Mouse (Mus musculus): Measurements from ENCODE around the gene Gm2a. TPM values are rescaled to one million over a fixed set of nuclear protein-coding genes. Genes with fewer than 3 reads are reported as not detected.

Gm2a gene
- total RNA-seq, 1 experiment = 11.7 TPM

GRCm38 (mm10) chr11:55136770-55137547, 39.0 kb downstream of the Gm2a start:
- Histone ChIP-seq H3K9ac (ENCODE audit: insufficient read depth, low read depth, low read length, poor library complexity, severe bottlenecking) (no peak overlapping the region), H3K27ac (ENCODE audit: insufficient read depth, low read depth, low read length, poor library complexity, severe bottlenecking) (no peak overlapping the region; the same call in 1 of the 2 replicates), H3K9me3 (ENCODE audit: control insufficient read depth, insufficient read depth, low read depth, low read length) (no peaks in the 10 kb centered on the region), H3K36me3 (ENCODE audit: control insufficient read depth, insufficient read depth, low read length, poor library complexity, severe bottlenecking) (no peaks in the 10 kb centered on the region), H3K4me1 (ENCODE audit: control insufficient read depth in 2 of 2, insufficient read depth in 2 of 2, low read length in 2 of 2, poor library complexity in 1 of 2) (peaks cover 4 to 11% of the 10 kb centered on the region in 2 experiments; a peak in 1 of 4 replicates), H3K4me3 (ENCODE audit: insufficient read depth in 1 of 2, low read depth in 1 of 2, low read length in 2 of 2, poor library complexity in 1 of 2, severe bottlenecking in 1 of 2) (0 out of 4 replicates have a peak overlapping the region, but pooled peaks of 1 of the 2 experiments have one; percentile 11)
- in situ Hi-C loops (cut with MboI; ENCODE audit: low sequenced_read_pairs in 2 of 2, unreplicated experiment in 2 of 2) = no loop called here
- no peak for DNase-seq (ENCODE audit: low read depth, low spot score)
- TF ChIP-seq ZC3H11A (IDR thresholded peaks at IDR 0.05; ENCODE audit: borderline replicate concordance, low read depth, low read length) (no peak), HCFC1 (IDR thresholded peaks at IDR 0.05; ENCODE audit: borderline replicate concordance, insufficient read depth, low read length) (no peak), CHD2 (IDR thresholded peaks at IDR 0.05; ENCODE audit: low read depth, low read length) (no peak), MAFK (IDR thresholded peaks at IDR 0.05; ENCODE audit: insufficient read depth, low read depth, low read length) (no peak)

DNA sequence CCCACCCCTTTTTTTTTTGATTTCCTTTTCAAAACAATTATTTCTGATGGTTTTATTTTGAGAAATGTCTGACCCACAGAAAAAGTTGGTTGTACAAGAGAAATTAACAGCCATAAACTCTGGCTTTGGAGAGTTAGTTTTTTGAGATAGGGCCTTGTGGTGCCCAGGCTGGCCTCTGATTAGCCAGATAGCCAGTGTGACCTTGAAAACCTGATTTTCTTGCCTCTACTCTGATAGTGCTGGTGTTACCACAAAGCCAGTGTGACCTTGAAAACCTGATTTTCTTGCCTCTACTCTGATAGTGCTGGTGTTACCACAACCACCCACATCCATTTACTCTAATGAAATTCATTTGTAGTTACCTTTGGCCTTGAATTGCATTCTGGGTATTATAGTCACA, 39.7 kb downstream of the Gm2a start:
- Histone ChIP-seq H3K36me3 (ENCODE audit: control insufficient read depth, insufficient read depth, low read length, poor library complexity, severe bottlenecking) (no peaks in the 10 kb centered on the region), H3K9ac (ENCODE audit: insufficient read depth, low read depth, low read length, poor library complexity, severe bottlenecking) (no peak overlapping the region), H3K4me3 (ENCODE audit: insufficient read depth in 1 of 2, low read depth in 1 of 2, low read length in 2 of 2, poor library complexity in 1 of 2, severe bottlenecking in 1 of 2) (no peak overlapping the region), H3K4me1 (ENCODE audit: control insufficient read depth in 2 of 2, insufficient read depth in 2 of 2, low read length in 2 of 2, poor library complexity in 1 of 2) (peaks cover 4 to 11% of the 10 kb centered on the region in 2 experiments; a peak in 1 of 4 replicates), H3K27ac (ENCODE audit: insufficient read depth, low read depth, low read length, poor library complexity, severe bottlenecking) (no peak overlapping the region), H3K9me3 (ENCODE audit: control insufficient read depth, insufficient read depth, low read depth, low read length) (no peaks in the 10 kb centered on the region)
- no peak for TF ChIP-seq MAFK (IDR thresholded peaks at IDR 0.05; ENCODE audit: insufficient read depth, low read depth, low read length)
- TF ChIP-seq CHD2 (IDR thresholded peaks at IDR 0.05; ENCODE audit: low read depth, low read length) = no peak
- no peak for TF ChIP-seq ZC3H11A (IDR thresholded peaks at IDR 0.05; ENCODE audit: borderline replicate concordance, low read depth, low read length)
- no peak for TF ChIP-seq ZNF384 (IDR thresholded peaks at IDR 0.05; ENCODE audit: low read depth, low read length)
- TF ChIP-seq HCFC1 (IDR thresholded peaks at IDR 0.05; ENCODE audit: borderline replicate concordance, insufficient read depth, low read length) = no peak
- in situ Hi-C loops (cut with MboI; ENCODE audit: low sequenced_read_pairs in 2 of 2, unreplicated experiment in 2 of 2) = no loop called here
- DNase-seq (ENCODE audit: low read depth, low spot score) = no peak

DNA sequence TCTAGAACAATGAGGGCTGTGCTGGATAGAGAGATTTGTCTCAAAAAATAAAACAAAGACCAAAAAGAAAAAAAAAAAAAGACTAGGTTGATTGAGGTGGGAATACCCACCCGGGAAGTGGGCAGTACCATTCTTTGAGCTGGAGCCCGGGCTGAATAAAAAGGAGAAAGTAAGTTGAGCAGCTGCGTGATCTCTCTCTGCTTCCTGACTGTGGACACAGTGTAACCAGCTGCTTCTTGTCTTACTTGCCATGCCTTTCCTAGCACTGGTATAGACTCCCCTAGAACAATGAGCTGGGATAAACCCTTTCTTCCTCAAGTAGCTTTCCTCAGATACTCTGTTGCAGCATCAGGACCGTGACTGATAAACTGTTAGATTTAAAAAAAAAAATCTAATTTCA, 43.6 kb downstream of the Gm2a start:
- Histone ChIP-seq H3K36me3 (ENCODE audit: control insufficient read depth, insufficient read depth, low read length, poor library complexity, severe bottlenecking) (no peaks in the 10 kb centered on the region), H3K9ac (ENCODE audit: insufficient read depth, low read depth, low read length, poor library complexity, severe bottlenecking) (no peak overlapping the region), H3K9me3 (ENCODE audit: control insufficient read depth, insufficient read depth, low read depth, low read length) (no peaks in the 10 kb centered on the region), H3K4me3 (ENCODE audit: insufficient read depth in 1 of 2, low read depth in 1 of 2, low read length in 2 of 2, poor library complexity in 1 of 2, severe bottlenecking in 1 of 2) (no peak overlapping the region), H3K4me1 (ENCODE audit: control insufficient read depth in 2 of 2, insufficient read depth in 2 of 2, low read length in 2 of 2, poor library complexity in 1 of 2) (peaks cover 2 to 10% of the 10 kb centered on the region in 2 experiments; a peak in 1 of 4 replicates), H3K27ac (ENCODE audit: insufficient read depth, low read depth, low read length, poor library complexity, severe bottlenecking) (no peak overlapping the region)
- no peak for DNase-seq (ENCODE audit: low read depth, low spot score)
- TF ChIP-seq ZNF384 (IDR thresholded peaks at IDR 0.05; ENCODE audit: low read depth, low read length) (no peak), HCFC1 (IDR thresholded peaks at IDR 0.05; ENCODE audit: borderline replicate concordance, insufficient read depth, low read length) (no peak), CHD2 (IDR thresholded peaks at IDR 0.05; ENCODE audit: low read depth, low read length) (no peak), ZC3H11A (IDR thresholded peaks at IDR 0.05; ENCODE audit: borderline replicate concordance, low read depth, low read length) (no peak), MAFK (IDR thresholded peaks at IDR 0.05; ENCODE audit: insufficient read depth, low read depth, low read length) (no peak)
- in situ Hi-C loops (cut with MboI; ENCODE audit: low sequenced_read_pairs in 2 of 2, unreplicated experiment in 2 of 2) = no loop called here

GRCm38 (mm10) chr11:55144011-55144410, 46.1 kb downstream of the Gm2a start:
- Histone ChIP-seq H3K9me3 (ENCODE audit: control insufficient read depth, insufficient read depth, low read depth, low read length) (no peaks in the 10 kb centered on the region), H3K4me1 (ENCODE audit: control insufficient read depth in 2 of 2, insufficient read depth in 2 of 2, low read length in 2 of 2, poor library complexity in 1 of 2) (peaks cover 3 to 8% of the 10 kb centered on the region in 2 experiments; a peak in 2 of 4 replicates), H3K9ac (ENCODE audit: insufficient read depth, low read depth, low read length, poor library complexity, severe bottlenecking) (no peak overlapping the region), H3K4me3 (ENCODE audit: insufficient read depth in 1 of 2, low read depth in 1 of 2, low read length in 2 of 2, poor library complexity in 1 of 2, severe bottlenecking in 1 of 2) (no peak overlapping the region), H3K27ac (ENCODE audit: insufficient read depth, low read depth, low read length, poor library complexity, severe bottlenecking) (no peak overlapping the region), H3K36me3 (ENCODE audit: control insufficient read depth, insufficient read depth, low read length, poor library complexity, severe bottlenecking) (no peaks in the 10 kb centered on the region)
- TF ChIP-seq ZNF384 (IDR thresholded peaks at IDR 0.05; ENCODE audit: low read depth, low read length) (no peak), ZC3H11A (IDR thresholded peaks at IDR 0.05; ENCODE audit: borderline replicate concordance, low read depth, low read length) (no peak), HCFC1 (IDR thresholded peaks at IDR 0.05; ENCODE audit: borderline replicate concordance, insufficient read depth, low read length) (no peak), MAFK (IDR thresholded peaks at IDR 0.05; ENCODE audit: insufficient read depth, low read depth, low read length) (no peak), CHD2 (IDR thresholded peaks at IDR 0.05; ENCODE audit: low read depth, low read length) (no peak)
- in situ Hi-C loops (cut with MboI; ENCODE audit: low sequenced_read_pairs in 2 of 2, unreplicated experiment in 2 of 2) = no loop called here
- no peak for DNase-seq (ENCODE audit: low read depth, low spot score)
